Mouse (Mus musculus) CH12.LX (cell line): ENCODE measurements at regions not wholly inside any gene's neighbourhood (a gene's known extent, or its start where the extent isn't known, plus 50 kb on each side); places are given as distances from the start of the nearest gene placed in this dataset.

Experiments
- DNase-seq: peaks from one replicate; pipeline ENCODE4 v3.0.0-alpha.2; 2013; ENCODE audit errors: extremely low read depth
- H3K27ac ChIP-seq: 2 replicates; pipeline ENCODE4 v1.5.1; 2012; ENCODE audit warnings: low read depth, mild to moderate bottlenecking, control low read depth, moderate library complexity; ENCODE audit not compliant: insufficient read depth
- H3K27me3 ChIP-seq: replicated peaks from 2 replicates; pipeline ENCODE3; 2012; ENCODE audit warnings: inconsistent platforms
- H3K36me3 ChIP-seq, 2 experiments: replicated peaks in 1 of 2; 2 replicates each; pipeline versions ENCODE3 to v1.6.1; 2012; ENCODE audit warnings: inconsistent platforms in 1 of 2, low read length in 1 of 2, mild to moderate bottlenecking in 1 of 2, mixed read lengths in 1 of 2, moderate library complexity in 1 of 2; ENCODE audit not compliant: control insufficient read depth in 1 of 2, insufficient read depth in 1 of 2
- H3K4me1 ChIP-seq, 2 experiments: 2 replicates each; pipeline ENCODE4 v1.6.1; 2012; ENCODE audit warnings: inconsistent platforms in 1 of 2, moderate library complexity in 1 of 2; ENCODE audit not compliant: insufficient read depth in 2 of 2, control insufficient read depth in 1 of 2
- H3K4me2 ChIP-seq: 2 replicates; pipeline ENCODE4 v1.6.1; 2012; ENCODE audit warnings: low read depth, mild to moderate bottlenecking, control low read depth; ENCODE audit not compliant: poor library complexity, insufficient read depth, severe bottlenecking
- H3K4me3 ChIP-seq, 3 experiments: fragments of 150-350 bp in 1 of 3; sonication (generic) in 1 of 3; replicated peaks in 1 of 3; 2 replicates each; pipeline versions ENCODE3 to v1.5.1; 2011 to 2012; ENCODE audit warnings: low read depth in 2 of 3, low read length in 2 of 3, mild to moderate bottlenecking in 2 of 3, moderate library complexity in 2 of 3, control low read depth in 1 of 3, improper control_type of control experiment in 1 of 3, inconsistent platforms in 1 of 3, mixed read lengths in 1 of 3; ENCODE audit not compliant: poor library complexity in 1 of 3
- H3K79me2 ChIP-seq: replicated peaks from 2 replicates; pipeline ENCODE4 v1.6.1; 2012; ENCODE audit warnings: mild to moderate bottlenecking, moderate library complexity; ENCODE audit not compliant: control insufficient read depth, poor library complexity, insufficient read depth, severe bottlenecking; ENCODE audit errors: extremely low read depth
- H3K9ac ChIP-seq: 2 replicates; pipeline ENCODE4 v1.6.1; 2012; ENCODE audit warnings: low read depth, mild to moderate bottlenecking, control low read depth, moderate library complexity; ENCODE audit not compliant: insufficient read depth
- H3K9me3 ChIP-seq: replicated peaks from 2 replicates; pipeline ENCODE3; 2012; ENCODE audit warnings: low read length, inconsistent platforms, mixed read lengths
- BHLHE40 ChIP-seq: IDR thresholded peaks from 2 replicates; pipeline ENCODE4 v1.6.1; 2011; ENCODE audit warnings: mild to moderate bottlenecking, low read depth, low read length, improper control_type of control experiment
- CHD1 ChIP-seq: IDR thresholded peaks from 2 replicates; pipeline ENCODE4 v1.6.1; 2012; ENCODE audit warnings: low read depth, low read length, improper control_type of control experiment, inconsistent platforms
- E2F4 ChIP-seq: IDR thresholded peaks from 2 replicates; pipeline ENCODE4 v1.6.1; 2011; ENCODE audit warnings: low read depth, low read length, improper control_type of control experiment; ENCODE audit not compliant: insufficient replicate concordance
- ELF1 ChIP-seq: IDR thresholded peaks from 2 replicates; pipeline ENCODE4 v1.6.1; 2014; ENCODE audit warnings: low read depth, mild to moderate bottlenecking, inconsistent platforms, low read length, improper control_type of control experiment
- EP300 ChIP-seq: IDR thresholded peaks from 2 replicates; pipeline ENCODE4 v1.6.1; 2011; ENCODE audit warnings: low read length, improper control_type of control experiment
- GABPA ChIP-seq: IDR thresholded peaks from 2 replicates; pipeline ENCODE4 v1.6.1; 2012; ENCODE audit warnings: low read depth, low read length, improper control_type of control experiment, inconsistent platforms; ENCODE audit not compliant: insufficient replicate concordance
- HCFC1 ChIP-seq: IDR thresholded peaks from 2 replicates; pipeline ENCODE4 v1.6.1; 2012; ENCODE audit warnings: low read depth, mild to moderate bottlenecking, inconsistent platforms, low read length, improper control_type of control experiment
- IRF4 ChIP-seq: IDR thresholded peaks from 2 replicates; pipeline ENCODE4 v1.6.1; 2014; ENCODE audit warnings: low read depth, mild to moderate bottlenecking, inconsistent platforms, low read length, improper control_type of control experiment
- JUN ChIP-seq: IDR thresholded peaks from 2 replicates; pipeline ENCODE4 v1.6.1; 2011; ENCODE audit warnings: low read depth, mild to moderate bottlenecking, low read length, improper control_type of control experiment, moderate library complexity; ENCODE audit not compliant: insufficient read depth
- MAFK ChIP-seq: IDR thresholded peaks from 2 replicates; pipeline ENCODE4 v1.6.1; 2011; ENCODE audit warnings: low read length, improper control_type of control experiment; ENCODE audit not compliant: insufficient replicate concordance
- MAZ ChIP-seq: IDR thresholded peaks from 2 replicates; pipeline ENCODE4 v1.6.1; 2012; ENCODE audit warnings: low read depth, mild to moderate bottlenecking, inconsistent platforms, low read length, improper control_type of control experiment, moderate library complexity
- MEF2A ChIP-seq: IDR thresholded peaks from 2 replicates; pipeline ENCODE4 v1.6.1; 2014; ENCODE audit warnings: low read depth, mild to moderate bottlenecking, inconsistent platforms, low read length, improper control_type of control experiment, borderline replicate concordance
- PAX5 ChIP-seq: IDR thresholded peaks from 2 replicates; pipeline ENCODE4 v1.6.1; 2012; ENCODE audit warnings: low read length, inconsistent platforms, mixed read lengths
- POLR2AphosphoS2 ChIP-seq: IDR thresholded peaks from 2 replicates; pipeline ENCODE4 v1.6.1; 2011; ENCODE audit warnings: low read depth, low read length, improper control_type of control experiment
- RAD21 ChIP-seq: IDR thresholded peaks from 2 replicates; pipeline ENCODE4 v1.6.1; 2011; ENCODE audit warnings: low read depth, mild to moderate bottlenecking, low read length, improper control_type of control experiment, moderate library complexity
- RCOR1 ChIP-seq: conservative IDR thresholded peaks from 2 replicates; pipeline ENCODE4 v1.6.1; 2012; ENCODE audit warnings: low read depth, mild to moderate bottlenecking, inconsistent platforms, low read length, improper control_type of control experiment
- TBP ChIP-seq: conservative IDR thresholded peaks from 2 replicates; pipeline ENCODE4 v1.6.1; 2011; ENCODE audit warnings: low read depth, low read length, improper control_type of control experiment
- TCF12 ChIP-seq: IDR thresholded peaks from 2 replicates; pipeline ENCODE4 v1.6.1; 2014; ENCODE audit warnings: low read depth, mild to moderate bottlenecking, inconsistent platforms, low read length, improper control_type of control experiment
- ZKSCAN1 ChIP-seq: IDR thresholded peaks from 2 replicates; pipeline ENCODE4 v1.6.1; 2012; ENCODE audit warnings: low read depth, inconsistent platforms, low read length, improper control_type of control experiment, borderline replicate concordance
- ZNF384 ChIP-seq: IDR thresholded peaks from 2 replicates; pipeline ENCODE4 v1.6.1; 2012; ENCODE audit warnings: low read depth, low read length, improper control_type of control experiment, inconsistent platforms
- dilution Hi-C: fragments of 300-500 bp; cut with MboI; formaldehyde crosslinking; loops from 2 replicates; pipeline ENCODE4 v1.14.3; 2020; ENCODE audit warnings: low sequenced_read_pairs; ENCODE audit not compliant: extremely low pct_unique_long_range_greater_than_20kb, extremely low pct_ligation_motif_present
- in situ Hi-C: fragments of 300-500 bp; cut with MboI; formaldehyde crosslinking; loops from 3 replicates; pipeline ENCODE4 v1.14.3; 2019; ENCODE audit warnings: low sequenced_read_pairs, low pct_ligation_motif_present, low pct_unique_long_range_greater_than_20kb, mixed read lengths

- H3K27ac ChIP-seq, result no peak overlapping the region
- H3K4me2 ChIP-seq, result no peak overlapping the region
- dilution Hi-C loops, result no loop called here
- no peak overlapping the region for H3K9ac ChIP-seq
- DNase-seq, result no peak
- H3K79me2 ChIP-seq, result no peaks in the 10 kb centered on the region
- H3K4me3 ChIP-seq, result no peak overlapping the region
- no peaks in the 10 kb centered on the region for H3K36me3 ChIP-seq
- peaks cover 2 to 7% of the 10 kb centered on the region in 2 experiments; a peak in 3 of 4 replicates for H3K4me1 ChIP-seq
- TF ChIP-seq MAFK (no peak), JUN (no peak), E2F4 (no peak), IRF4 (no peak), ZNF384 (no peak), MAZ (no peak), PAX5 (no peak), BHLHE40 (no peak), ZKSCAN1 (no peak), MEF2A (no peak), CHD1 (no peak), RCOR1 (no peak), POLR2AphosphoS2 (no peak), TCF12 (no peak), GABPA (no peak), TBP (no peak), RAD21 (no peak)
- H3K9me3 ChIP-seq, result no peaks in the 10 kb centered on the region
- H3K27me3 ChIP-seq, result no peaks in the 10 kb centered on the region
- in situ Hi-C loops, result no loop called here
Observed at GRCm38 (mm10) chr10:8036293-8036692, 80.3 kb upstream of the Tab2 start.

GRCm38 (mm10) chr10:8035310-8035709 lies 79.3 kb upstream of the Tab2 start:
- no peaks in the 10 kb centered on the region for H3K36me3 ChIP-seq
- TF ChIP-seq MEF2A (no peak), ELF1 (no peak), EP300 (no peak), HCFC1 (no peak), ZKSCAN1 (no peak)
- H3K27me3 ChIP-seq, result no peaks in the 10 kb centered on the region
- dilution Hi-C loops, result no loop called here
- in situ Hi-C loops, result no loop called here
- no peak overlapping the region for H3K9ac ChIP-seq
- no peak overlapping the region for H3K27ac ChIP-seq
- no peak for DNase-seq
- H3K4me3 ChIP-seq, result no peak overlapping the region
- H3K79me2 ChIP-seq, result no peaks in the 10 kb centered on the region
- no peaks in the 10 kb centered on the region for H3K9me3 ChIP-seq
- no peak overlapping the region for H3K4me2 ChIP-seq
- H3K4me1 ChIP-seq, result peaks cover 2 to 7% of the 10 kb centered on the region in 2 experiments; a peak in 3 of 4 replicates
